Mouse (Mus musculus): ENCODE measurements around the gene 1600002K03Rik.

DNA sequence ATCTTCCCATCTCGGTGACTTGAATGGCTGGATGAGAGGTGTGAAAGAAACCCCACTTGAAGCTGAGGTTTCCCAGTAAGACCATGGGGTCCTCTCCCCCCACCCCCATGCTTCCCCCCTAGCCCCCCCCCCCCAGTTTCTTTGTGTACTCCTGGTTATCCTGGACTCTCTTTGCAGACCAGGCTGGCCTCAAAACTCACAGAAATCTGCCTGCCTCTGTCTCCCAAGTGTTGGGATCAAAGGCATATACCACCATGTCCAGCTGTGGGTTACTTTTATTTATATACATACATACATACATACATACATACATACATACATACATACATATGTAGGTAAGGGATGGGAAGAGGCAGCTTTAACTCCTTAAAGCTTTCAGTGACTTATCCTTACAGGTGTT lies 3.7 kb upstream of the 1600002K03Rik start:
- no peak for TF ChIP-seq CTCF (IDR thresholded peaks at IDR 0.05; ENCODE audit: low read depth)
- no peak for TF ChIP-seq EP300 (optimal IDR thresholded peaks at IDR 0.05)
